Mouse (Mus musculus) layer of hippocampus, adult 2 months (tissue): Measurements from ENCODE around the gene Riok1. TPM values are rescaled to one million over a fixed set of nuclear protein-coding genes. Genes with fewer than 3 reads are reported as not detected.

Source experiments
- DNase-seq, 2 experiments: peaks; one replicate each; pipeline ENCODE4 v3.0.0; 2022; ENCODE audit warnings: low spot score in 2 of 2
- H3K27ac ChIP-seq: fragments of 200-600 bp; 2 replicates; pipeline ENCODE4 v1.8.1; 2022
- H3K4me3 ChIP-seq: fragments of 200-600 bp; 2 replicates; pipeline ENCODE4 v1.8.1; 2022; ENCODE audit warnings: mild to moderate bottlenecking
- CTCF ChIP-seq: fragments of 200-600 bp; conservative IDR thresholded peaks from 2 replicates; pipeline ENCODE4 v1.8.1; 2022; ENCODE audit warnings: antibody characterized with exemption, mild to moderate bottlenecking, moderate library complexity
- total RNA-seq, 2 experiments: library from RNA; stranded (reverse); gene quantifications; 2 replicates each; pipeline ENCODE4 v1.2.3; 2021

Riok1 gene
- total RNA-seq, 2 experiments from 2014 or later = 26.2 to 27.3 TPM

DNA sequence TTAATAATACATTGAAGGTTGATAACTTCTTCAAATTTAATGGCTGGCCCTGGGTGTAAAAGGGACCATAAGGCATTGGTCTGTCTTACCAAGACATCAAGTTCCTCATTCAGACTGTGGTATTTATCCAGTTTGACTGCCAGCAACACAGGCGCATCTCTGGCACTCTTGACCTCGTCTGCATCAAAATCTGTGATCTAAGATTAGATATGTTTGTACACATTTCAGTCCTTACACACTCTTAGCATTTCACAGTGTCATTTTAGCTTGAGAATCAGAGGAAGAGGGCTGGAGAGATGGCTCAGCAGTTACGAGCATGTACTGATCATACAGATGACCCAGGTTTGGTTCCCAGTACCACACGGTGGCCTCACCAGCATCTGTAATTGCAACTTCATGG lies 21.2 kb upstream of the Riok1 start:
- DNase-seq = no peak
- TF ChIP-seq CTCF = no peak
- Histone ChIP-seq H3K27ac (no peak overlapping the region), H3K4me3 (no peak overlapping the region)

DNA sequence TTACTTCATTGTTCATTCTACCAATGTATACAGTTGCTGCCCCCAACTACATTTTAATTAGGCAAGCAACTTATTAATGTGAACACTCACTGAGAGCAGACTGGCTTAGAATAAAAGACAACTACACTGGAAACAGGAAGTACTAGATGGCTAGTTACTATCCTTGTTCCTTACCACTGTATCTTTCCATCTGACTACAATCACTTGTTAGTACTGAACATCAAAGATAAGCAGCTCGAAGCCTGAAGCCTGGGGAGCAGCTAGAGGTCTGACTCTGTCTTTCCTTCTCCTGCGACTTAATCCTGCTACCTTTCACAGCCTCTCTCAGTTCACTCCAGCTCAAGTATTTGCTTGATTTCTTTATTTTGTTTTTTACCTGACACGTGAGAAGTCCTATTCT lies 18.0 kb upstream of the Riok1 start:
- TF ChIP-seq CTCF = no peak
- DNase-seq = no peak
- no peak overlapping the region for H3K27ac ChIP-seq
- no peak overlapping the region for H3K4me3 ChIP-seq

DNA sequence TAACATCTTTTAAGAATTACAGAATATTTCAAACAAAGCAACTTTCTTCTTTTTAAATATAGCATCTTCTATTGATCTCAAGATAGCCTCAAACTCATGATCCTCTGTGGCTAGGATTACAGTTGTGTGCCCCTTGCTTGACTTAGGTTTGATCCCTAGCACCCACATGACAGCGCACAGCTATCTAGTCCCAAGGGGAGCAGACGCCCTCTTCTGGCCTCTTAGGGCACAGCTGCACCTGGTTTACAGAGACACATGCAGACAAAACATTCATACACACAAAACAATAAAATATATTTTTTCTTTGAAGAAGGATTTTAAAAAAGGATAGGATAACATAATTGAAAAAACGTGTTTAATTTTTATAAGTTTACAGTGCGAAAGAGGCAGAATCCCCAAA lies 10.9 kb upstream of the Riok1 start:
- no peak overlapping the region for H3K27ac ChIP-seq
- no peak for DNase-seq
- H3K4me3 ChIP-seq = no peak overlapping the region
- TF ChIP-seq CTCF = peak; percentile 52

DNA sequence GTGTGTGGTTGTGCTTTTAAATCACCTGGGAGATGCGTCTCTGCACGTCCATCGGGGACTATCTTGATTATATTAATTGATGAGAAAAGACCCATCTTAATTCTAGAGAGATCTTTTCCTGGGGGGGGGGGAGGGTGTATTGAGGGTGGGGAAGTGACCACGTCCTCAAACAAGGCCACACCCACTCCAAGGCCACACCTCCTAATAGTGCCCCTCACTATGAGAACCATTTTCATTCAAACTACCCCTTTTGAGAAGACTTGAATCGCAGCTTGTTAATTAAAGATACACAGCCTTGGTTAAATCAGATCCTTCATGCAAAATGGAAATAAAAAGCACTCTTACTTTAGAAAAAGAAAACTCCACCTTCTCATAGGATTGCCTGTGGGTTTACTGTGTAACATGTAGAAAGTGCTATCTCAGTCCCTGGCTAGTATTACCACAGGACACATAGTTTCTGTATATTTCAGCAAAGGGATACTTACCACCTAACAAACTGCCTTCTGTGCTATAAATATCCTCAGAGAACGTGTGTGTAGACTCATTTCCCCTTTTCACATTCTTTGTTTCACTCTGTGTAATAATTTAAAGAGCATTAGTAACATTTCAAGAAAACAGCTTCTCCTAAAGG lies 9.1 kb upstream of the Riok1 start:
- TF ChIP-seq CTCF = no peak
- Histone ChIP-seq H3K27ac (no peak overlapping the region), H3K4me3 (no peak overlapping the region)
- no peak for DNase-seq

DNA sequence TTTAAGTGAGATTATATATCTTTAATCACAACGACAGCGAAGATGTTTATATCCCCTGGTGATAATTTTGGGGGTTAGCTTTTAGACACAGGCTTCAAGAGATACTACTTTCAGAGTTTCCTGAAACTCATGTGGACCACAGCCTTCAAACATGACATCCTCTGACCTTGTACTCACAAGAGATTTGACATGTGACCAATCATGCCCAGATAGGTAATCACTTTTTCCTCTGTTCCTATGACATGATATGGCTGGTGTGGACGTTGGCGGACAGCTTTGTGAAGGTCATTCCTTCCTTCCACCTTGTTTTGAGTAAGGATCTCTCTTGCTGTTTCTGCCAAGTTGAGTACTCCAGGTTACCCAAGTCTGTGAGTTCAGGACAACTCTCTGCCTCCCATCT lies 8.4 kb upstream of the Riok1 start:
- no peak overlapping the region for H3K27ac ChIP-seq
- TF ChIP-seq CTCF = no peak
- no peak overlapping the region for H3K4me3 ChIP-seq
- DNase-seq = no peak

DNA sequence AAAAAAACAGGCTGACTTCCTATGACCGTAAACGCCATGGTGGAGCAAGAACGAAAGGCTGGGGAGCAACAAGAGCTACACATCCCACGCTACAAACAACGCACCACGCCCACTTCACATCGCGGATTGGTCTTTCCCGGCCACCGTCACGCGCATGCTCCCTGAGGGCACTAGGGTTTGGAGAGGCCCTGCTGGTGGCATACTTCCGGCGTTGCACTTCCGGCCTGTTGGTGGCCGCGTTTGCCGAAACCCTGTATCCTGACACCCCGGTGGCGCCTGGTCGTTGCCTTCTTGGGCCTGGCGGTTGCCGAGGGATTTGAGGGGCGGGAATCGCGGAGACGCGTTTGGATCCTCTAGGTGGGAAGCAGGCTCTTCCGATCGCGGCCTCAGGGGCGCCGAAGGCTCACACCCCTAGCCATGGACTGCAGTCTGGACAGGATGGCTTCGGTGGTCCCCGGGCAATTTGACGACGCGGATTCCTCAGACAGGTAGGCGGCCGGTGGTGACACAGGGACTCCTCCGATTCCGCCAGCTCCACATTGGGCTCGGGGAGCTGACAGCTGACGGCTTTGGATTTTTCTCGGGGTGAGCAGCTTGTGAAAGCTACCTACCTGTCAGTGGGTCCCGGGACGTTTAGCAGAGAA lies 371 bp downstream of the Riok1 start, which contains the start of gene Cage1:
Cage1 (minus strand) TSS at position 26 of the 644 bp plus-strand sequence.
- Histone ChIP-seq H3K27ac (peak within 1 kb of the TSS; percentile 91), H3K4me3 (peak within 1 kb of the TSS; percentile 69)
- DNase-seq = peak; percentile 96 to 97
- peak; percentile 68 for TF ChIP-seq CTCF

DNA sequence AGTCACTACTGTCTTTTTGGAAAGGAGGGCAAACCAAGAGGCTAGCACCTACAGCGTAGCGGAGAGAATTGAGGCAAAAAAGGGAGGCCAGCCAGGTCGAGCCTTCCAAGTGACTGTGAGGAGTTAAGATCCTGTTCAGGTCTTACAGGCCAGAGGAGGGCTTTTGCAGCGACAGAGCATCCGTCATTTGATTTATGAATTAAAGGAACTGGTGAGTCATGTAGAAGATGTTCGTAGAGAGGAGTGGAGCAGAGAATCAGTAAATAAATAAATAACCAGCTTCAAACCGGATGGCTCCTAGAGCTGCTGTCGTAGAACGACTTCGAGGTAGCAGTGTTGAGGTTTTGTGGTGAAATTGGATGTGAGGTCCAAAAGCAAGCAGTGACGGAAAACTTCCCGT lies 1.0 kb downstream of the Riok1 start:
- no peak for DNase-seq
- TF ChIP-seq CTCF = no peak
- H3K4me3 ChIP-seq = peak overlapping the region; percentile 69
- H3K27ac ChIP-seq = peak overlapping the region; percentile 91

DNA sequence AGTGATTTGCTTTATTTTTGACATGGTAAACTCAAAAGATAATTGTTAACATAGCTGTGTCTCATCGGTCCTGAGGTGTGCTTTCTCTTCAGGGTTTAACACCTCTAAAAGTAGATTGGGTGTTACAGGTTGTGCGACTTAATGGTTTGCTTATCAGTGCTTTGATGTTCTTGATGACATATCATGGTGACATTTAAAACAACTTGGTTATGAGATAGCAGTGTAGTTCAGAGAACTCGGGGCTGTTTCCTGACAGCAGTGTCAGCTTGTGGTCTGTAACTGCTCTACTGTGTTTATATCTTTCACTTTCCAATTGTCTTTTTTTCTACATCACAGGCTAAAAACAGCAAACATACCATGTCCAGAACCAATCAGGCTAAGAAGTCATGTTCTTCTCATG lies 13.1 kb downstream of the Riok1 start:
- TF ChIP-seq CTCF = no peak
- H3K4me3 ChIP-seq = no peak overlapping the region
- no peak overlapping the region for H3K27ac ChIP-seq
- no peak for DNase-seq

DNA sequence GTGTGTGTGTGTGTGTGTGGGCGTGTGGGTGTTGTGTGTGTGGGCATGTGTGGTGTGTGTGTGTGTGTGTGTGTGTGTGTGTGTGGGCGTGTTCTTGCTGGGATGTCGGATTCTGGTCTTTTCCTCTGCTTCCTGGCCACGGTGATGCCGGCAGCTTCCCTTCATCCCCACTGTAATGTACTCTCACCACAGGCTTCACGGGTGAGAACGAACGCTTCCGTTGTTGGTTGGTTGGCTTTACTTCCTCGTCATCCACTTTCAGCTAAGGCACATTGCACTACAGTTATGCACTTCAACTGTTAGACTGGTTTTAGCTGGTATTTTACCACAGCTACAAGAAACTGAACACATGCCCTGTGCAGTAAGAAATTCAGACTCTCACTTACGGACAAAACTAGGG lies 25.9 kb downstream of the Riok1 start:
- DNase-seq = no peak
- Histone ChIP-seq H3K27ac (no peak overlapping the region), H3K4me3 (no peak overlapping the region)
- TF ChIP-seq CTCF = no peak

DNA sequence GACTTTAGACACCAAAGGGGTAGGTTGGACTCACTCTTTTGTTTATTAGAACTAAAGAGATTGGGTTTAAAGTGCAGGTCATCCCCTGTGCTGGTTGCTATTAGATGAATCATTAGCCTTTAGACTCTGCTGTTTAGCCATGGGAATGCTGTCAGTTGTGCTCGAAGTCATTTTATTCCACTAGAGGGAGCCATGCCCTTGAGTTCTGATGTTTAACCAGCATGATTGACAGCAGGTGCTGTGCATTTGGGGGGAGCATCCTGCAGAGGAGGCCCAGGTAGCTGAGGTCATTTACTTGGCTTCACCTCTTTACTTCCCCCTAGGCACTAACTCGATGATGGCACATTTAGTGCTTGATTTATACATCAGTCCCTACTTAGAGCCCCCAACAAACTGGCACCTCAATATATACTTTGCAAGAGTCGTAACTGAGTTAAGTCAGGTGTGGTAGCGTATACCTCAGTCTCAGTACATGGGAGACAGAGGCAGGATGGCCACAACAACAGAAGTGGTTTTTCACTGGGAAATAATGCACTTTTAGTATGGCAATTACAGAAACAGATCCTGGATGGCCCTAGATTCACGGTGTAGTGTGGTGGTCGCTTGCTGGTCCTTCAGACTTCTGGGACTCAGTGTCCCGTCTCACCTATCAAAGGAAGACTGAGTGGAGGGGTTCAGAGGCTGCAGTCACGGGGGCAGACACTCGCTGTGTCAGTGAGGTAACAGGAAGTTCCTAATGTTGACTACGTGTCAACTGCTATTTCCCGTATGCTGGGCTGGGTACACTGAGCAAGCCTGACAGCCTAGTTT lies 28.3 kb downstream of the Riok1 start:
- Histone ChIP-seq H3K27ac (no peak overlapping the region), H3K4me3 (no peak overlapping the region)
- peak; percentile 37 to 53 for DNase-seq
- TF ChIP-seq CTCF = peak; percentile 83

DNA sequence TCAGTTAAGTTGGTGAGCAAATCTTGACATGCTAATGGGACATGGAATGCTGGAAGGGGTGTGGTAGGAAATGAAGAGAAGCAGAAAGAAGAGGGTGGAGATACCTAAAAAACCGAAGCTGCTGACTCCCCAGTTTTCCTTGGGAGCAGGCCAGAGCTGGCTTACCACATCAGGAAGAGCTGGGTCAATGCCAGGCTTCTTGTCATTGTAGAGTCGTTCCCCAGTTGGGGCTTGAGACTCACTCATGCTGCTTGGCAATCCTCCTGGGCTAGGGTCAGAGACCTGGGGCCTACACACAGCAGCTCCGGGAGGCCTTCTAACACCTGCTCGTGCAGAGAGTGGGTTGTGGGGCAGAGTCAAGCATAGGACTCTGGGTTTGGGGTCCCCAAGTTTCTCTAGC lies 34.1 kb downstream of the Riok1 start:
- no peak for DNase-seq
- Histone ChIP-seq H3K27ac (no peak overlapping the region), H3K4me3 (no peak overlapping the region)
- no peak for TF ChIP-seq CTCF

DNA sequence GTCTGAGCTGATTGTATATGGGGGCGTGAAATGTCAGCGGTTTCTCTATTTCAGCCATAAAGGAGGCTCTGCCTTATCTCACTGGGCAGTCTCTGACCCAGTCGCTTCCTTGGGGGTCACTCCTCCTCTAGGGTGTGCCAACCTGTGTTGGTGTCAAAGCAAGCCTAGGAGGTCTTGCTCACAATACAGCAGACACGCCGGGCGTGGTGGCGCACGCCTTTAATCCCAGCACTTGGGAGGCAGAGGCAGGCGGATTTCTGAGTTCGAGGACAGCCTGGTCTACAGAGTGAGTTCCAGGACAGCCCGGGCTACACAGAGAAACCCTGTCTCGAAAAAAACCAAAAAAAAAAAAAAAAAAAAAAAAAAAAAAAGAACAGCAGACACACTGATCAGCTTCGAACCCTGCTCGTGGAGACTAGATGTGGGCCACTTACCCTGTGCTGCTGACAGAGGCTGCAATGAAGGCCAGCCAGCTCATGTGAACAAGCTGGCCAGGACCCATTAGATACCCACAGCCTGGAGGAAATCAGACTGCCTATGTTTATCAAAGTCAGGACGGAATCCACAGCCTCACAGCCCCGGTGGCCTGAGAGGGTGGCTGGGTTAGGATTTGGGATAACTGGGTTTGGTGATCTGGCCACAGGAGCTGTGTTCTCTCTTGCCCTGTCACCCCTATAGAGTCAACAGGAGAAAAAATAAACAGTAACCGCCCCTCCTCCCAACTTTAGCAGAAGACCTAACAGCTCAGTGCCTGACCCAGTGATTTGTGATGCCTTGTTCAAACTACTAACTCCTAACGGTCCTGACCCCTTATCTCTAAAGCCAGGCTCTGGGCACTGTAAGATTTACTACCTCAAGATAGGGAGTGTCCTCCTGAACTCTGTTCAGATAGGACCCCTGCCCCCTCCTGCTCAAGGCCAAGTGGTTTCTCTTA lies 36.8 kb downstream of the Riok1 start:
- DNase-seq = no peak
- Histone ChIP-seq H3K27ac (no peak overlapping the region), H3K4me3 (no peak overlapping the region)
- no peak for TF ChIP-seq CTCF
